Mouse (Mus musculus) heart, postnatal 4 days (tissue): ENCODE data around the gene Smim20. TPM values are rescaled to one million over a fixed set of nuclear protein-coding genes. Genes with fewer than 3 reads are reported as not detected.

Experiments used
- DNase-seq: peaks from one replicate; pipeline ENCODE4 v3.0.0; 2021
- total RNA-seq, 2 experiments: library from RNA; stranded (reverse); gene quantifications; 2 replicates each; pipeline ENCODE4 v1.2.3; 2021

Gene Smim20
- total RNA-seq, 2 experiments from 2014 or later = 92.9 to 102 TPM

DNA sequence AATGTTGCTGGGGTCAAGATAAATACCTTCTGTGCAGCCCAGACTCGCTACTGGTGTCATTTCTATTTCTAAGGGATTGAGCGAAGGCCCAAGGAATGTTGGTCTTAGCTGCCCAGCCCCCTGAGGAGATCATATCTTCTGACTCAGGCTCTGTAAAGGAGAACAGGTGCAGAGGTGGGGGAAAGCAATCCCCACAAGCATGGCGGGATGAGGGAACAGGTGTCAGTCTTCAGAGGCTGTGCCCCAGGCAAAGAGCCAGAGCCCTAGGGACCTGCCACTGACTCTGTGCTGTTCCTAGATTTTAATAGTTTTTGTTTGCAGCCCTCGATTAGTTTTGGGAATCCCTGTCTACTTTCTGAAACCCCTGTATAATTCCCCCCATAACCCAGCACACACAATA, 702 bp upstream of the Smim20 start:
- no peak for DNase-seq

DNA sequence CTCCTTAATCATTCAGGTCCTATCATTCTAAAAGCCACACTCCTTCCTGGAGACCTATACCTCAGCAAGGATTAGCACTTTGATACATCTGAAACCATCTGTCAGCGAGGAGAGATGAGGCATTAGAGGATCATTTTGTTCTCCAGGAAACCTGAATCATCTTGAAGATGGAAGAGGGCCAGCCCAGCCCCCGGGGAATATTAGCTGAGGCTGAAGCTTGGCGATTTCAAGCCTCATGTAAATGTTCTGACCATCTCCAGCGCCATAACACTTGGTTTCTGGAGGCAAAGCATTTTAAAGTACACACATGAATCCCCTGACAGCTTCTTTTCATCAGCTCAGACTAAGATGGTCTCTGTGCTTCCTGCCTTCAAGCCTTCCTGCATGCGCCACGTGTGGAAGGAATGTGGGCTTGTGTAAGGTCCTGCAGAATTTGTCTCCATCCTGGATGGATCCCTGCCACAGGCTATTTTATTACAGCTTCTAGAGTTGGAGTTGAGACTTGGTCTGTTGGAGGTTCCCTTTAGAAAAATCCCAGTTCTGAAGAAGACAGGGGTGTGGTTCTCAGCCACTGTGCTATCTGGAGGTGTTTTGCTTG, 1.3 kb downstream of the Smim20 start:
- DNase-seq = peak; percentile 55

DNA sequence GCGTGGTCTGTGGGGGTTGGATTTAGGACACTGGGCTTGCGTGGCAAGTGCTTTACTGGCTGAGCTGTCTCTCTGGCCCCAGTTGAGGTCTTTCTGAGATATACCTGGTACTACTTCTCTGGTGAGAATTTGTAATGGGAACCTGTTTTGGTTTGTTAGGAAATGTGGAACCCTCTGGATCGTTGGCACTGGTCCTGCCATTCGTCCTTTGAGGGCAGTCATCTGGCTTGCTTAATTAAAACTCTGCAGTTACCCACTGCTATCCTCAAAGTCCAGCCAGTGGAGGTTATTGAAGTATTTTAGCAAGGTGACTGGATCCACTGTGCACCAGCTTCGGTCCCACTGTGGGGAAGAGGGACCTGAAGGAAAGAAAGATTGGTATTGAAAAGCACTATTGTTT, 2.9 kb downstream of the Smim20 start:
- no peak for DNase-seq

DNA sequence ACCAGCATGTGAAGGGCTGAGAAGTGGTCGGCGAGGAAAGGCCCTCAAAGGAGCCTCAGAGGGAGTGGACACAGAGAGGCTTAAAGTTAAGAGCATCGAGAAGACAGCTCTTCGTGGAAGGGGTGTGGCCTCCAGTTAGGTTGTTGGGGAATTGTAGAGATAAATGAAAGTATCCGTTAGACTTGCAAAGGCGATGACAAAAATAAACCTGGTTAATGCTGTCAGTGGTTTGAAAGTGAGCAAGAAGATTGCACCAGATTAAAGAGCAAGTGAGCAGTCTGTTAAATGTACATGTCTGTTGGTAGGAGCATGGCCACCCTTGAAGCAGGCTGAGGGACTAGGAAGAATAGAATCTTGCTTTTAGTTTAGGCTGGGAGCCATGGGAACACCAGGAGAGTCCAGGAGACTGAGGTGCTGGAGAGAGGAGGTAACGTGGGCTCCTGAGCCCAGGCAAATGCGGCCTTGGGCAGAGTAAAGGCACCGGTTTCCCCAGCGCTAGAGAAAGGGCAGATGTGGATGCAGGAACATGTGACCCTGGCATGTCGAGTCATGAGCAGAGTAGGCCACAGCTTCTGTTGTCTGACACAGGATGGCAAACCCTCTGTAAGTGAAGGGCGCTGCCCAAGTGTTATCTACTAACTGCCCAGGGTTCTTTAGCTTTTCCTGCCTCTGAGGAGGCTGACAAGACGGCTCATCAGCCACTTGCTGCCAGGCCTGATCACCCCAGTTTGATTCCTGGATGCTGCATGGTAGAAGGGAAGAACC, 4.2 kb downstream of the Smim20 start:
- DNase-seq = no peak

DNA sequence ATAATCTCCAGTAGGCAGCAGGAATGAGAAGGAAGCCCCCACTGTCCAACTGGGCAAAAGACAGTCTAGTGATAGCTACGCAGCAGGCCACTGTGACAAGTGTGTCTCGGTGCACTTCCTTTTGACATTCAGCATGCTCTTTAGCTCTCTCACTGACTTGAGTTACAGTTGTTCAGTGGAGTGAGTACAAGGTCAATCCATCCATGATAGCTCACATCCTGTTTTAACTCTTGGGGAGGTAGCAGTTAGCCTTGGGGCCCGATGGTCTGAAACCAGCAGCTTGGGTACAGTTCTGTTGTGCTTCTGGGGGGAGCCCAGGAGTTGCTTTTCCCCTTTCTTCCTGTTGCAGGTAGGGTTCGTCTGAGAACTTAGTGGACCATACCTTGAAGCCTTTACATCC, 5.7 kb downstream of the Smim20 start:
- no peak for DNase-seq

DNA sequence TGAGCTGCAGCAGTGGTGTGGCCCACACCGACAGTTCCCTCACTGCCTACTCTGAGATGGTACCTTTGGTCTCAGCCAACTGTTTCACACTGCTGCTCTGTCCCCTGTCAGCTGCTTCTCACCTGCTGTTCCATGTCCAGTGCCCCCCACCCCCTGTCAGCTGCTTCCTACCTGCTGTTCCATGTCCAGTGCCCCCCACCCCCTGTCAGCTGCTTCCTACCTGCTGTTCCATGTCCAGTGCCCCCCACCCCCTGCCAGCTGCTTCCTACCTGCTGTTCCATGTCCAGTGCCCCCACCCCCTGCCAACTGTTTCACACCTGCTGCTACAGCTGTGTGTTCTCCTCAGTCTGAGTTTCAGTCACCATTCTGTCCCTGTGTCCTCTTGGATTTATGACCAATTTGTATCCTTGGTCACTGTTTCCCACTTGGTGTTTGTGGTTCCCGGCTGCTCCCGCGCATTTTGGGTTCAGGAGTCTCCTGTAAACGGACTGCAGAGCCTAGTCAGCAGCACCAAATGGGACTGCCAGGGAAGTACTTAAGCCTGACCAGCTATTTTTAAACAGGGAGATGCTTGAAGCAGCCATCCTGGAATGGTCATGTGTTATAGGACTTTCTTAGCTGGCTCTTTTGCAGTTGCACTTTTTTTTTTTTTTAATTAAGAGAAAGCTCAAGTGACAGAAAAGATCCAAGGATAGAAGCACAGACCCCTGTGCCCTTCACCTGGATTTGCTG, 7.0 kb downstream of the Smim20 start:
- DNase-seq = no peak

DNA sequence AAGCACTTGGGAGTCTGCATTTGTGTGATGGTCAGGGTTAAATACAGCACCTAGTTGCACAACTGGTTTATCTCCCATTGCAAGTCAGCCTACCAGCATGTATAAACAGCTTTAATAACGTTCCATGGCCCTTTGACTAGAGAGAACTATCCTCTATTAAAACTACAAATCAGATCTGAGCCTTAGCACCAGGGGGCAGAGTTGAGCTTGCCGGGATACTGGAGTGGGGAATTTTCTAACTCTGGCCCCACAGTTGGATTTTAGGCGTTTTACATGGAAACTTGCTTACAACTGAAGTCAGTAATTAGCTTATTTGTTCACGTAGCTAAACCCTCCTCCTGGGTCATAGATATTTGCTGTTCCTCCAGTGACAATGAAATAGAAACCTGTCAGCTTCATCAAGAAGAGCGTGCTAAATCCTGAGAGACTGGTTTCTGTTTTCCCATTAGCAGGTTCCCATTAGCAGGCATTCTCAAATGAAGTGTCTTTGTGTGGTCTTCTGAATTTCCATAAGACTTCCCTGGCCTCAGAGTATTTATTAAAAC, 8.0 kb downstream of the Smim20 start:
- peak; percentile 68 for DNase-seq

DNA sequence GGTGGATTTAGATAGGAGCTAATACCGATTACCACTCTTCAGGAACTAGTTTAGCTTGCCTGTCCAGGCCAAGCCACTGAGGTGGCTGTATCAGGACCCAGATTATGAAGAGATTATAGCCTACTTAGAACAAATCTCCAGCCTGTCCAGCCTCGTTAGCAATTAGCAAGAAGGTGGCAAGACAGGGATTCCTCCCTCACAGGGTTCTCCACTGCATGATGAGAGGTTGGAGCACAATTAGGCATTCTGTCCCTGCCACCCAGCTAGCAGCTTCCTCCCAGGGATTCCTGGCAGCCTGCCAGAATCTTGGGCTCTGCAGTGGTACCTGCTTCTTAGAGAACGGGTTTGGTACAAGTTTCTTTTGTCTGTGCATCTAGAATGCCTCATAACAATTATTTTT, 8.5 kb downstream of the Smim20 start:
- DNase-seq = peak; percentile 43

DNA sequence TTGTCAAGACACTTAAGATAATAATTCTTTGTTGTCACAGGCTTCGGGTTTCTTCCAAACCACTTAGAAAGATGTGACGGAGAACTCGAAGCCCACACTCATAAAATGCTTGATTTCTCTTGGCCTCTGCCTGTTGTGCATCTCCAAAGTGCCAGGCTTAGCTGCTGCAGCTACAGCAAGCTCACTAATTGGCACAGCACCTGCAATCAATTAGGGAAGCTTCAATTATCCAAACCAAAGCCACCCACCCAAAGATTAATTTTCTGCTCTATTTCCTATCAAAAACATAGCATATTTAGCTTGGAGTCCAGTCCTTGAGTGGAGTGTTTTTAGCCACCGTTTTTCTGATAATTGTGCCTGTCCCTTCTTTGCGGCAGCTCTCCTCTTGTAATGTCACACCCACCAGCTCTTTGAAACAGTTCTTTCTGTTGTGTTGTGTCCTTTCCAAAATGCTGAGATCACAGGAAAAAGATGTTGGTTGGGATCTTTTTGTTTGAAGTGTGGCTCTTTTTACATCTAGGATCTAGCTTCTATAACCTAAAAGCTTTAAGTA, 9.7 kb downstream of the Smim20 start:
- no peak for DNase-seq

DNA sequence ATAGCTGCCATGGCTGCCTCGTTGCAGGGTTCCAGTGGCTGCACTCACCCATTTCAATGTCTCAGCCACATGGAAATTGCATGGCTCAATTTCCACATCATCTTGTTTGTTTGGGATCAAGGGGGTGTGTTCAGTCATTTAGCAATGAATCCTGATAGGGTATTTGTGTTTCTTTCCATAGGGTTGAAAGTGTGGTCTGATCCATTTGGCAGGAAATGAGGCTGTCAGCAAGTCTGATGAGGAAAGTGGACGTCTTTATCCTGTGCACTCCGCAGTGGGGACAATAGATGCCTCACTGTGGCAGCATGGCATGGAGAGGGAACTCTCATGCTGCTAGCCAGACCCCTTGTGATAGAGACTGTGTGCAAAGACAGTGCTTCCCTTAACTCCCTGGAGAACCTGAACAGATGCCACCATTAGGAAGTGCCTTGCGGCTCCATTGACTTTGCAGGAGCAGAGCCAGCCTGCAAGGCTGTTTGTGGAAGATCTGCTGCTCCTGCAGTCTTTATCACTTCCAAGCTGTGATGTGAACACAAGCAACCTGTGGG, 10.9 kb downstream of the Smim20 start:
- DNase-seq = no peak

DNA sequence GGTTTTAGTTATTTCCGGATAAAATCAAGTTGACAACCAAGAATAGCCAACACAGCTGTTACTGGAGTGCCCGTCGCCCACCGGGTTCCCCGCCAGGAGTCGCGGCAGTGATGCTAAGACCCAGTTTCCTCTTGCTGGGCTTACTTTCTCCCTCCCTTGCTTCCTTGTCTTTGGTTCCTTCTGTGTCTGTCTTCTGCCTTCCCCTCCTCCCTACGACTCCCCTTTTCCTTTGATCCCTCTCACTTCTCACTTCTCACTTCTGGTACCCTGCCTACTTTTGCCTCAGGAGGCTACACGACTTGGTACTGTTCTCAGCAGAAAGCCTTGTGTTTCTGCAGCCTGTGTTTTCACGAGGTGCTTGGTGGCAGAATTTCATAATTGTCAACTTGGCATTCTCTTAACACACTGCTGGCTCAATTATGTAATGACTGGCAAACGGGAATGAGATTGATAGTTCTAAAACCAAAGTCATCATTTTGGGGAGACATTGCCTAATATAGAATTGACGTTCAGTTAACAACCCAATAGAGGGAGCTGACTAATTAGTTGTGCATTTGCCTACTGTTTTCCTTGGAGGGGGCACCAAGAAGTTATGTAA, 12.4 kb downstream of the Smim20 start:
- no peak for DNase-seq

DNA sequence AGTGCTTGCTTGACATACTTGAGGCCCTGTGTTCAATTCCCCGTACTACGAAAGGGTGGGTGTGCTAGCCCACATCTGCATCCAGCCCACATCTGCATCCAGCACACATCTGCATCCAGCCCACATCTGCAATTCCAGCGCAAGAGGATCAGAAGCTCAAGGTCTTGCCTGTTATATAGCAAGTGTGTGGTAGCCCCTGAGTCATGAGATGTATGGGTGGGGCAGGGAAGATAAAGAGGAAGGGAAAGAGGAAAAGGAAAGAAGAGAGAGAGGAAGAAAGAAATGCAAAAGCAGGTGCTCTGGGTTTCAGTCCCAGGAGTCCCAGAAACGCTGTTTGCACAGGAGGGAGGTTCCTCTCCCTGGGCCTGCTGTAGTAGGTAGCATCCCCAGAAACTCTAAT, 15.6 kb downstream of the Smim20 start:
- no peak for DNase-seq

DNA sequence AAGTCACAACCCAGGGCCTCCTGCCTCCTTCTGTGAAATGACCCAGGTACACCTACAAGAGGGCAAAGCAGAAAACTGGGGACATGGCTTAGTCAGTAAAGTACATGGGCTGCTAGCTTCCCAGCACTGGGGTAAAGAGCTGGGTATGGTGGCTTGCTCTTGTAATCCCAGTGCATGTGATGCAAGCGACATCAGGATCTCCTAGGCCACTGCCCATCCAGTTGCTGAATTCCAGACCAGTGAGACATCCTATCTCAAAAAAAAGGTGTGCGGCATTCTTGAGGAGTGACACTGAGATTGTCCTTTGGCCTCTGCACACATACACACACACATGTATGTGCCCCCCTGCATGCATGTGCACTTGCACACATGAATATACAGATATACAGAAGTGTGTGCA, 19.5 kb downstream of the Smim20 start:
- no peak for DNase-seq

DNA sequence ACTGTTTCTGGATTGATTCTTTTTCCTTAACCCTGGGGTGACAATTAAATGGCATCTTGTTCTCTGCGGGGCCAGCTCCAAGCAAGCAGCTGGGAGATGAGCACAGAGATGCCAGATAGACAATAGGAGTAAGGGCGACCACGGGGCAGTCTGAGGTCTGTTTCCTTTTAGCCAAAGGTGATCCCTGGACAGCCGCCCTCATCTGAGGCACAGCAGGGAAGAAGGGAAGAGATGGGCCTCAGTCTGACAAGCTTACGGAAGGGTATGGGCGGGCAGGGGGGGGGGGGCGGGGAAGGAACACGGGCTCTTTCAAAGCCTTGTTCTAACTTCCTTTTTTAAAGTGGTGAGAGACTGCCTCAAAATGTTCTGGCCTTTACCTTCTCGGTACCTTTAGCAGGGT, 22.6 kb downstream of the Smim20 start:
- DNase-seq = no peak

DNA sequence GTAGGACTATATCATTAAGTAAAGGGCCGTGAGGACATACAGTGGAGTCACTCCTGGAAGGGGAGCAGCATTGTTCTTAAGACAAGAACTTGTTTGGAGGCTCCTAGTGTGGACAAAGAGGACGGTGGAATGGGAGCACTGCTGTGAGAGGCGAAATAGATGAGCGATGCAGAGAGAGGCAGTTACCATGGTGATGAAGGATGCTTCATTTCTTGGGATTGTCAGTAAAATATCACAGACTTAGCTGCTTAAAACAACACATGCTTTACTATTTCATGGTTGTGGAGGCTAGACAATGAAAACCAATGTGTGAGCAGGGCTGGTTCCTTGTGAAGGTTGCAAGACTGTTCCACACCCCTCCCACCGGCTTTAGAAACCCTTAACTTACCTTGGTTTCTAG, 27.7 kb downstream of the Smim20 start:
- no peak for DNase-seq

DNA sequence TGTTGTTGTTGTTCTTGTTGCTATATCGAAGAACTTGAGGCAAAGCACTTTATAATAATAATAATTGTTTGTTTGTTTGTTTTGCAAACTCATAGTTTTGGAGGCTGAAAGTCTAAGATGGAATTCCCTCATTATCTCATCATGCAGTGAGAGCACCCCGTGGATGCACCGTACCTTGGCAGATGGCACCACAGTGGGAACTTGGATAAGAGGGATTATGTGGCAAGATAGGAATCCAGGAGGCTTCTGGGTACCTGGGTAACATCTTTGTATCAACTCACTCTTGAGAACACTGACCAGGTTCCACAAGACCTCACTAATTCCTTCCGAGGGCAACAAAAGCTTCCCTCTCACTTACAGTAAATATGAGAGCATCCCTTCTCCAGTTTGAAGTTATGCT, 30.1 kb downstream of the Smim20 start:
- DNase-seq = no peak

DNA sequence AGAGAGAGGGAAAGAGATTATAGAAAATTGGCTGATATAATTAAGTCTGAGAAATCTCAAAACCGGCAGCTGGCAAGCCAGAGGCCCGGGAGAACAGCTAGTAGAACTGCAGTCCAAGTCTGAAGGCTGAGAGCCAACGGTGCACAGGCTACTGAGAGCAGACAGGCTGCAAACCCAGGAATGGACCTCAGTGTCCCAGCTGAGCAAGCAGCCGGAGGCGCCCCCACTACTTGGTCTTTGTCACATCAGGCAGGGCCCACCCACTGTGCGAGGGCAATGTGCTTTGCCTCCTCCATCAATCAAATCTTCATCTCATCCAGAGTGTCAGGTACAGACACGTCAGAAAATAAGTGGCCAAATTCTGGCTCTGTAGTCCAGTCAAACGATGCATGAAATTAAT, 34.6 kb downstream of the Smim20 start:
- peak; percentile 24 for DNase-seq

DNA sequence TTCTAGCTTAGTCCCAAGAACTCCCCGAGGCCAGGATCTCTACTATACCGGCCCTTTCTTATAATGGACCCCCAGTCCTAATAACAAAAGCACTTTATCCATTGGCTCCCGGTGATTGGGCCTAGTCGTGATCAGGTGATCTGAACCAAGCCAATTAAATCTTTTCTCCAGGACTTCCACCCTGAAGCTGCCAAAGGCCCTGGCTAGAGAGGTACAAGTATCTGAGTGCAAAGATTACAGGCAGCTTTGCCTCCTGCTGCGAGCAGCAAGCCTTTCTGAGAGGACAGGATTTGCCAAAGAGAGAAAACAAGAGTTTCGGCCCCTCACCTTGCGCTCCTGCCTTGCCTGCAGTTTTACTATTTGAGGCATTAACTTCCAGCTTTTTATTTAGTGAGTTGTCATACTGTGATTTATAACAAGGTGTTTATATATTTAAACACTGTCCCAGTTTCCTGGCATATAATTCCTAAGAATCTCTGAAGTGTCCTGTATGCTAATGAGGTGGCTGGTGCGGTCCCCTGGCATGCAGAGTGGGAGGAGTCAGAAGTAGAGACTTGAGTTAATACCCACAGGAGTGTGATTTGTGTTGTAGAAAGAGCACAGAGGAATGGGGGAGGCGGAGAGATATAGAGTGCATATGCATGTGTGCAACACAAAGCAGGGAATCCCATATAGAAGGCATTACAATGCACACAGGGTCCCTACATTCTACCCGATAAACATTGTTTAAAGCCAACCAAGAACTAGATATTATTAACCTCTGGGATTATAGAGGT, 36.2 kb downstream of the Smim20 start:
- DNase-seq = no peak

DNA sequence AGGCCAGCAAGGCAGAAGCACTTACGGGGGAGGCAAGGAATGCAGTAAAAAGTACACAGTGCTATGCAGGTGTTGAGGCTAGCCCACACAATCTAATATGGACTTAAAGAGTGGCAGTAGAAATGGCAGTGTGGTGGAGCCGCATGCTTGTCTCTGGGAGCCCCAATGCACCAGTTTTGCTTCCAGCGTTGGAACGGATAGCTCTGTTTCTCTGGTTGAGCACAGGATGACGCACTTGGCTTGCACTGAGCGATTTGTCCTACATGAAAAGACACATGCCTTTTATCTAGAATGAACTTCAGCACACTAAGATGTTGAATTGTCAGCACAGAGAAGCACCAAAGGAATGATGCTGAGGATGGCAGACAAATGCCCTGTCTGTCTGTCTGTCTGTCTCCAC, 37.1 kb downstream of the Smim20 start:
- DNase-seq = no peak

DNA sequence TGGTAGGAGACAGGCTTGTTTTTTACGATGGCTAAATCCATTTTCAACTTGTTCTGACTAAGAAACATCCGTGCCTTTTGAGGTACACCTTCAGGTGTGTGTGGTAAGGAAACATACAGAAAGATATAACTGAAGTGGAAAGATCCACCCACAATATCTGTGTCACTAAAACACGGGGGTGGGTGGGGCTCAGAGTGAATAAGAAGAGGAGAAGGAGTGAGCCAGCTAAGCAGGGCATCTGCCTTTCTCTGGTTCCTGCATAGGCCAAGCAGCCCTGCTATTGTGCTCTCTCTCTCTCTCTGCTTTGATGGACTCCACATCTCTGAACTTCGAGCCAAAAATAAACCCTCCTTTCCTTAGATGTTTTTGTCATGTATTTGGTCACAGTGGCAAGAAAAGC, 38.1 kb downstream of the Smim20 start:
- no peak for DNase-seq

DNA sequence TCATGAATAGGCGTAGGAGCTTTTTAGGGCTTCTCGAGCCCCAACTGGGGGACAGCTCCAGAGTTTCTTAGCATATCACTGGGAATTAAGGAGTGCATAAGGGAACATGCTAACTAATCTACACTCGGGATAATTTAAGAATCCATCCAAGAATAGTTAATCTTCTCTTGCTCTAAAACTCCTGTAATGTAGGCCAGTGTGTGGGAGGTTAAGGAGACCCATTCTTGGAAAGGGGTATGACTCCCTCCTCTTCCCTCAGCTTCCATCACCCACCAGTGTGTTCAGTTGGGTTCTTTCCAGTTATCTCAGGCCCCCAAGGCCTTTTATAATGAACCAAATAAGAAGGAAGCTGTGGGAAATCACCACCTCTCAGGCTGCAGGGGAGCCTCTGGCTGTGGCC, 40.0 kb downstream of the Smim20 start:
- no peak for DNase-seq

DNA sequence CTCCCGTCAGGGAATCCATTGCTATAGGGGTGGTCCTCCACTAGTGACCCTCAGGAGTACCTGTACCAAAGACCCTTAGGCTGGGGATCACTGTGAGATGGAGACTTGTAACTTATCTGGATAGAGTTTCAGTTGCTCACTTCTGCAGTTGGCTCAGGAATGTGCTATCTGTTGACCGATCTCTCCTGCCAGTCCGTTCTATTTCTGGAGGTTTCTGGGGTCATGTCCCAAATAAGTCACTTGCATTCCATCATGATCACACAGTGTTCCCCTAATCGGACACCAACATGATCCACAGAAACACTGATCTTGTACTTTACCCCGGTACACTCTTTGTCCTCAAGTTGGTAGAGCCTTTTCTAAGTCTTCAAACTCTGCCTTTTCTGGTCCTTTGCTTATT, 40.6 kb downstream of the Smim20 start:
- DNase-seq = no peak
